Mouse (Mus musculus) limb, embryonic 15.5 days (tissue): ENCODE measurements around the gene Hk3. TPM values are rescaled to one million over a fixed set of nuclear protein-coding genes. Genes with fewer than 3 reads are reported as not detected.

ENCODE experiments used
- ATAC-seq: fragments of 200-750 bp; cut with Nextera tagmentation; 2 replicates; pipeline ENCODE4 v1.8.0; 2017; ENCODE audit warnings: low read depth, moderate TSS enrichment; ENCODE audit not compliant: insufficient number of reproducible peaks, low FRiP score, low TSS enrichment
- H3K27ac ChIP-seq: fragments of 300-500 bp; sonication (generic); 2 replicates; pipeline ENCODE4 v1.5.1; 2015; ENCODE audit warnings: moderate library complexity, mild to moderate bottlenecking, inconsistent platforms
- H3K27me3 ChIP-seq: fragments of 300-500 bp; sonication (generic); 2 replicates; pipeline ENCODE4 v1.6.1; 2015; ENCODE audit warnings: inconsistent platforms
- H3K36me3 ChIP-seq: fragments of 300-500 bp; sonication (generic); 2 replicates; pipeline ENCODE4 v1.6.1; 2015; ENCODE audit warnings: inconsistent platforms
- H3K4me1 ChIP-seq: fragments of 300-500 bp; sonication (generic); 2 replicates; pipeline ENCODE4 v1.6.1; 2015; ENCODE audit warnings: inconsistent platforms
- H3K4me2 ChIP-seq: fragments of 300-500 bp; sonication (generic); 2 replicates; pipeline ENCODE4 v1.6.1; 2015; ENCODE audit warnings: mild to moderate bottlenecking, inconsistent platforms
- H3K4me3 ChIP-seq: fragments of 300-500 bp; sonication (generic); 2 replicates; pipeline ENCODE4 v1.5.1; 2015; ENCODE audit warnings: mild to moderate bottlenecking, inconsistent platforms
- H3K9ac ChIP-seq: fragments of 300-500 bp; sonication (generic); 2 replicates; pipeline ENCODE4 v1.6.1; 2015; ENCODE audit warnings: inconsistent platforms
- H3K9me3 ChIP-seq: fragments of 300-500 bp; sonication (generic); 2 replicates; pipeline ENCODE4 v1.6.1; 2016; ENCODE audit warnings: inconsistent platforms
- WGBS: fragments of 180-500 bp; shearing (Covaris S2); methylation state at CpG from one replicate; pipeline ENCODE4 v1.1.7; 2015; 5-methylcytosine and 5-hydroxymethylcytosine counted together
- polyA plus RNA-seq: library from polyadenylated mRNA; unstranded; fragments of >200 nt; fragmentation: Nextera tagmentation; extraction: Ambion mirVana; gene quantifications from 2 replicates; pipeline ENCODE4 v1.2.1, GENCODE M21; 2015

Hk3 gene
- polyA plus RNA-seq, 1 experiment from 2014 or later = 1.5 TPM

DNA sequence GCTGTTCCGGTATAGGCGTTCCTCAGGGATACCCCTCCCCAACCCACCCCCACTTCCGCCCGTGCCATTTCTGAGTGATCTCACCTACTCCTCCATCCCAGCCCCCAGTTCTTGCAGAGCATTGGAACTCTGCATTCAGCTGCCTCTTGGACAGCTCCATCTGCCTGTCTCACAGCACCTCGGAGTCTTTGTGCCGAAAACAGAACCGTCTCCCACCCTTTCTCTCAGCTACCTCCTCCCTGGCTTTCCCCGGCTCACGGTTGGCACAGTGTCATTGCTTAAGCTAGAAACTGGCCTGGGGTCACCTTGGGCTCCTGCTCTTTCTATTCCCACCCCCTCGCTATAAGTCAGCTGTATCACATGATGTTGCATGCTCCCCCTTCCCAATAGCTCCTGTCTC lies 20.8 kb downstream of the Hk3 start:
- no peak for ATAC-seq

DNA sequence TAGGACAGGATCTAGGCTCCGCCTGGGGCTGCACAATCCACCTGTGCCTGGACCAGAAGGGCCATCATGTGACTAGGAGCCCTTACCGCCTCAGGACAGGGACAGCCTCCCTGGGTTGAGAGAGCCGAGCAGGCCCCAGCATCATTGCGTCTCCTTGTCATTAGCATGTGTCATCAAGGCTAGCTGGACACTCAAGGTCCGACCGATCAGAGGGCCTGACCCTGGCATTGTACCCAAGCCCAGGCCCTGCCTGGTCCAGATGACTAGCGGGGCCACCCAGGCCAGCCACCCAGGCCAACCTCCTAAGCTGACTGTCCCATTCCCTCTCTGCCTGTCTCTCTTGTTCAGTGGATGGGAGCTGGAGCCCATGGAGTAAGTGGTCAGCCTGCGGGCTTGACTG lies 23.6 kb downstream of the Hk3 start:
- Histone ChIP-seq H3K4me3 (no peak overlapping the region), H3K36me3 (no peaks in the 10 kb centered on the region), H3K27me3 (peaks cover 10% of the 10 kb centered on the region), H3K9me3 (no peaks in the 10 kb centered on the region), H3K4me1 (no peaks in the 10 kb centered on the region), H3K9ac (no peak overlapping the region), H3K4me2 (no peak overlapping the region), H3K27ac (no peak overlapping the region)
- no peak for ATAC-seq
- WGBS = 93% methylated on average over 8 of the region's 8 CpGs

More for the DNA sequence above, 20.8 kb downstream of the Hk3 start:
- H3K27ac ChIP-seq = no peak overlapping the region
- no peaks in the 10 kb centered on the region for H3K9me3 ChIP-seq
- 74% methylated on average over 10 of the region's 10 CpGs for WGBS
- H3K4me2 ChIP-seq = no peak overlapping the region
- no peaks in the 10 kb centered on the region for H3K4me1 ChIP-seq
- H3K4me3 ChIP-seq = no peak overlapping the region
- H3K36me3 ChIP-seq = no peaks in the 10 kb centered on the region
- no peak overlapping the region for H3K9ac ChIP-seq
- no peaks in the 10 kb centered on the region; the same call in 1 of the 2 replicates for H3K27me3 ChIP-seq

DNA sequence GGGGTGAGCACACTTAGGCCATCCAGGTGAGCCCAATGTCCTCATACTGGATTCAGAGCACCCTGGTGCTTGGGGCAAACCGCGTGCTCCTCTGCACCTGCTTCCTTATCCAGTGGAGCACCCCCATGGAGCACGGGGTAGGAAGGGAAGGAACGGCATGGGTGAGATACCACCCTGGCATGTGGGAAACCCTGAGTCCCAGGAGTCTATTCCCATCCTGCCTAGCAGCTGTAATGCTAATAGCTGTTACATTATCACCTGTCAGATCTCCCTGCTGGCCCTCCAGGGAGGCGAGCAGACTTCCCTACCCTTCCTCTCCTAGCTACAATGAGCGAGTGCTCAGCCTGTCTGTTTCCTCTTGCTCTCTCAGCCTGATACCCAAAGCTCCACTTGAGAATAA lies 26.0 kb downstream of the Hk3 start:
- H3K4me1 ChIP-seq = no peaks in the 10 kb centered on the region
- no peak overlapping the region for H3K4me2 ChIP-seq
- H3K27ac ChIP-seq = no peak overlapping the region
- WGBS = 56% methylated on average over 6 of the region's 6 CpGs
- peaks cover 14% of the 10 kb centered on the region for H3K27me3 ChIP-seq
- ATAC-seq = no peak
- no peaks in the 10 kb centered on the region for H3K36me3 ChIP-seq
- H3K9me3 ChIP-seq = no peaks in the 10 kb centered on the region
- H3K9ac ChIP-seq = no peak overlapping the region
- no peak overlapping the region for H3K4me3 ChIP-seq

DNA sequence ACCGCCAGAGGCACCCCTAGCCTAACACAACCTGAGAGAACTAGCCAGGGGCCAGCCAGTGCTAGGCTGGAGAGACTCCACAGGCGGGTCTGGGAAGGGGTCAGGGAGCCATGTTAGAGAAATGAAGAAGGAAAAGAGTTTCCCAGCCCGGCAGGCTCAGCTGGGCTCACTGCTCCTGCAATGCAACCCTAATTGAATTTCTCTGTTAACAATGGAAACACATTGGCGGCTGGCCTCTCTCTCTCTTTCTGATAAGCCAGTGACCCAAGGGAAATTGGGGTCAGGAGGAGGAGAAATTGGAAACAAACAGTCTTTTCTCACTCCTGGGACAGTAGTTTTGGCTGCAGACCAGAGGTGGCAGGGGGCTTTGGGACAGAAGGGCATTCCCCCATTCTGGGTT lies 26.6 kb downstream of the Hk3 start:
- WGBS = 29% methylated on average over 4 of the region's 4 CpGs
- Histone ChIP-seq H3K4me1 (no peaks in the 10 kb centered on the region), H3K27ac (no peak overlapping the region), H3K36me3 (no peaks in the 10 kb centered on the region), H3K9me3 (no peaks in the 10 kb centered on the region), H3K4me2 (no peak overlapping the region), H3K27me3 (peaks cover 14% of the 10 kb centered on the region), H3K4me3 (no peak overlapping the region), H3K9ac (no peak overlapping the region)
- no peak for ATAC-seq

DNA sequence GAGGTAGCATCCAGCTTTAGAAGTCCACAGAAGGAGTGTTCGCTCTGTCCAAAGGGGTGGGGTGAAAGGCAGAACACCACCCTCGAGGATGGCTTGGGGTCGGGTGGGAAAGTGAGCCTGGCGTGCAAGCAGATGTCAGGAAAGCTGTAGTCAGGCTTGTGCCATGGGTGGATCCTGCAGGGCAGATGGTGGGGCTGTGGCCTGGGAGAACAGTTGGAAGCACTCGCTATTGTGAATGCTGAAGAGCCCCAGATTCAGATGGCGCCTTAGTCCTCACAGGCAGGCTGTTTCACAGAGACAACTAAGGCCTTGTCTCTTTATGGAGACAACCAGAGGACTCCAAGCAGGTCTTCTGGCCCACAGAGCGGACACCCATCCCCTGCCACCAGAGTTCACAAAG lies 29.0 kb downstream of the Hk3 start:
- Histone ChIP-seq H3K4me2 (no peak overlapping the region), H3K36me3 (no peaks in the 10 kb centered on the region), H3K27me3 (peaks cover 14% of the 10 kb centered on the region), H3K9ac (no peak overlapping the region), H3K27ac (no peak overlapping the region), H3K9me3 (no peaks in the 10 kb centered on the region), H3K4me3 (no peak overlapping the region), H3K4me1 (0 out of 2 replicates have a peak, but pooled peaks cover 2% of the 10 kb centered on the region)
- no peak for ATAC-seq
- WGBS = 82% methylated on average over 7 of the region's 7 CpGs

DNA sequence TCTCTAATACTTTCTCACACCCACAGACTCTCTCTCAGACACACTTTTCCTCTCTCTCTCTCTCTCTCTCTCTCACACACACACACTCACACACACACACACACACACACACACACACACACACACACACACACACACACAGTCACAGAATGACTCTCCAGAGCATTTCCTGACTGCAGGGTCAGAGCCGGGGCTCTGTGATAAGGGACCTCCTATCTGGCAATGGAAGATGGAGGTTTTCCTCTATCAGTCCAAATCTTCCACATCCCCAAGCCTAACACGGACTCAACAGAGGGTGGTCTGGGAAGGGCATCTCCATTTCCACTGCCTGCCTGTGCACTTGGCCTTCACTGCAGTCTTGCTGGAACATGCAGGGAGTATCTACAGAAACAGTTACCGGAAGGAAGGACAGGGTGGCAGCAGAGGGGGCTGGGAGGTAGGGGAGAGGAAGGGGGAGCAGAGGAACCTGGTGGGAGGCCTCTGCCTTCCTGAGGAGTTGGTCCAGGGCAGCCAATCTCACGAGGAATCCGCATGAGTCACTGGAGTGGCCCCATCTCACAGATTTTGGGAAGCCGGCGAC lies 32.9 kb downstream of the Hk3 start:
- H3K4me1 ChIP-seq = 0 out of 2 replicates have a peak, but pooled peaks cover 2% of the 10 kb centered on the region
- no peaks in the 10 kb centered on the region for H3K9me3 ChIP-seq
- H3K27ac ChIP-seq = no peak overlapping the region
- peaks cover 7% of the 10 kb centered on the region for H3K27me3 ChIP-seq
- no peak overlapping the region for H3K4me3 ChIP-seq
- ATAC-seq = no peak
- no peak overlapping the region for H3K9ac ChIP-seq
- H3K36me3 ChIP-seq = no peaks in the 10 kb centered on the region
- no peak overlapping the region for H3K4me2 ChIP-seq
- 47% methylated on average over 7 of the region's 7 CpGs for WGBS

DNA sequence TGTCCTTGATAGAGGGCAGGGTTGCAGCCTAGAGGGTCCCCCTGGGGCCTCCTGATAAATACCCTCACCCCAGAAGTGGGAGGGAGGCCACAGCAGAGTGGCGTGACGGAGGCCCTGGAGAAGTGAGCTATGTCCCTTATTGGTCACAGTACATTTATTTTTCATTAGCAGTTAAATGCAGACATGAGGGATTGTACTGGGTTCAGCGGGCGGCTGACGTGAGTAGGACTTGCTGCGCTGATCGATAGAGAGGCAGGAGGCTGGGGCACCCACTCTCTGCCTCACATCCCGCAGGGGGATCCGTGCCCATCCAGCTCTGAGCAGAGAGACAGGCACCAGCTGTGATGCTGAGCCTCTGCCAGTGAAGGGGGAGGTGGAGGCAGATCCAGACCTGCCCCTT lies 33.8 kb downstream of the Hk3 start:
- Histone ChIP-seq H3K36me3 (no peaks in the 10 kb centered on the region), H3K4me2 (no peak overlapping the region), H3K9ac (no peak overlapping the region), H3K27ac (no peak overlapping the region), H3K4me3 (no peak overlapping the region), H3K9me3 (no peaks in the 10 kb centered on the region), H3K4me1 (0 out of 2 replicates have a peak, but pooled peaks cover 2% of the 10 kb centered on the region), H3K27me3 (peaks cover 4% of the 10 kb centered on the region; the same call in 1 of the 2 replicates)
- WGBS = 70% methylated on average over 9 of the region's 9 CpGs
- no peak for ATAC-seq

DNA sequence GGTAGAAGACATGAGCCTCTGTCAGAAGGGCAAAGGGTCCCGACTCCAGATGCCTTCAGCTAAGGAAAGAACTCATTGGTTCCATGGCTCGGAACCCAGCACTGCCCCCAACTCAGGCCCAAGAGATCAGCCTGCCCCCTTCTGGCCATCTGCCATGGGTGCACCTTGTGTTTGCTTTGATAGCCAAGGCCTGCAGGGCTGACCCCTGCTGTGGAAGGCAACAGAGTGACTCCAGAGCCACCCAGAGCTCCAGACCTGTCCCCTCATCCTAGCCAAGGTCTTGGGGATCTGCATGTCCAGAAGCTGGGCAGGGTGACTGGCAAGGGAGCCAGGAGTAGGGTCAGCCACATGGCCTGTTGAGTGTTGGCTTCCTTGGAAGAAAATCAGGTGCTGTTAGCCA lies 37.6 kb downstream of the Hk3 start:
- WGBS = 42% methylated on average over 2 of the region's 2 CpGs
- no peak overlapping the region for H3K4me3 ChIP-seq
- H3K4me1 ChIP-seq = 0 out of 2 replicates have a peak, but pooled peaks cover 5% of the 10 kb centered on the region
- H3K36me3 ChIP-seq = no peaks in the 10 kb centered on the region
- no peaks in the 10 kb centered on the region for H3K9me3 ChIP-seq
- H3K27me3 ChIP-seq = peaks cover 16% of the 10 kb centered on the region; the same call in 1 of the 2 replicates
- H3K27ac ChIP-seq = no peak overlapping the region
- no peak overlapping the region for H3K9ac ChIP-seq
- ATAC-seq = no peak
- H3K4me2 ChIP-seq = no peak overlapping the region

DNA sequence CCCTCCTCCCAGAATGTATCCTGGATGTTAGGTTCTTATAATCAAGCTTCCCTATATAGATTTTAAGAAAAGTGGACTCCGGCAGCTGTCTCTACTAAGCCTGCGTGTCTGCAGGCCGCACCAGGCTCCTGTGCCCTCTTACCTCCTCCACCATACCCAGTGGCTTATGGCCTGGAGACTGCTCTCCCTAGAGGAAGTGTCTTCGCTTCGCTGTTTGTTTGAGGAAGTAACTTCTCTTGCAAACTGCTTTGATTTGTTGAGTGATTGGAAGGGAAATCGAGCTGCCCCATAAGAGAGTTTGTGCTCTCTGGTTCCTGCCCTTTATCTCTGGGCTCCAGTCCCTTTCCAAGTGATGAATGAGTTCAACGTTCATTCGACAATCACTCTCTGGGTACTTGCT lies 38.2 kb downstream of the Hk3 start:
- WGBS = 79% methylated on average over 8 of the region's 8 CpGs
- Histone ChIP-seq H3K4me3 (no peak overlapping the region), H3K27me3 (peaks cover 19% of the 10 kb centered on the region; the same call in 1 of the 2 replicates), H3K27ac (no peak overlapping the region), H3K9me3 (no peaks in the 10 kb centered on the region), H3K4me1 (0 out of 2 replicates have a peak, but pooled peaks cover 2% of the 10 kb centered on the region), H3K4me2 (no peak overlapping the region), H3K9ac (no peak overlapping the region), H3K36me3 (no peaks in the 10 kb centered on the region)
- ATAC-seq = no peak

DNA sequence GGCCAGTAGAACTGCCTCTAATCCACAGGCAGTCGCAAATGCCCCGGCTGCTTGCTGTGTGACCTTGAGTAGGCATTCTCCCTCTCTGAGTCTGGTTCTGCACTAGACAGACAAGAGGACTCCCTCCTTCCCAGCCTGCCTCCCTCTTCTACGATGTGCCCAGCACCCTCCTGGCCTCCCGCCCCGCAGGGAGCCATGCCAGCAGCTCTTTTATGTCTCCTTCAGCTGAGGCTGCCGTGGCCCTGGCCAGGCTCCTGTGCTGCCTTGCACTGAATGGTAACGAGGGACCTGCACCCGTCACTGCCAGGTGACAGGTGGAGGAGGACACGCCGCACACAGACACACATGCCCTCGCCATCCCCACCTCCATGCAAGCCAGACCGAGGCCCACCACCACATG lies 40.2 kb downstream of the Hk3 start:
- Histone ChIP-seq H3K4me3 (no peak overlapping the region), H3K27ac (no peak overlapping the region), H3K9ac (no peak overlapping the region), H3K9me3 (no peaks in the 10 kb centered on the region), H3K27me3 (peaks cover 19% of the 10 kb centered on the region; the same call in 1 of the 2 replicates), H3K4me1 (0 out of 2 replicates have a peak, but pooled peaks cover 2% of the 10 kb centered on the region), H3K4me2 (no peak overlapping the region), H3K36me3 (no peaks in the 10 kb centered on the region)
- 54% methylated on average over 12 of the region's 12 CpGs for WGBS
- no peak for ATAC-seq

DNA sequence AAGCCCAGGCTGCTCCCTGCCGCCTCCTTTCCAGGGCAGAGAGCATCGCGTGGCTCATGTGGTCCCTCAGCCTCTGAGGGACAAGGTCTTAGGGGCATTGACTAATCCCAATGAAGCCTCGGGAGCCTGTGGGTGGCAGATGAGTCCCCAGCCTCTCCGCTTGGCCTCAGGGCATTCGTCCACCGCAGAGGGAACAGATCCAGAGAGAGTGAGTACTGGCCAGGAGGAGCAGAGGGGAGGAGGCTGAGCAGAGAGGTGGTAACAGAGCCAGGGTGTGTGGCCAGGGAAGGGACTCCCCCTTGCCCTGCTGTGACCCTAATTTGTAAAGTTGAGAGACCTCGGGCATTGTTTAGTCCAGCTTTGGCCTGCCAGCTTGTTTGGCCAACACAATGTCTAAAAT lies 42.4 kb downstream of the Hk3 start:
- no peaks in the 10 kb centered on the region for H3K36me3 ChIP-seq
- peaks cover 22% of the 10 kb centered on the region; the same call in 1 of the 2 replicates for H3K27me3 ChIP-seq
- ATAC-seq = no peak
- H3K4me2 ChIP-seq = no peak overlapping the region
- H3K27ac ChIP-seq = no peak overlapping the region
- WGBS = 55% methylated on average over 8 of the region's 8 CpGs
- no peaks in the 10 kb centered on the region for H3K9me3 ChIP-seq
- no peak overlapping the region for H3K4me3 ChIP-seq
- no peak overlapping the region for H3K9ac ChIP-seq
- 0 out of 2 replicates have a peak, but pooled peaks cover 2% of the 10 kb centered on the region for H3K4me1 ChIP-seq

DNA sequence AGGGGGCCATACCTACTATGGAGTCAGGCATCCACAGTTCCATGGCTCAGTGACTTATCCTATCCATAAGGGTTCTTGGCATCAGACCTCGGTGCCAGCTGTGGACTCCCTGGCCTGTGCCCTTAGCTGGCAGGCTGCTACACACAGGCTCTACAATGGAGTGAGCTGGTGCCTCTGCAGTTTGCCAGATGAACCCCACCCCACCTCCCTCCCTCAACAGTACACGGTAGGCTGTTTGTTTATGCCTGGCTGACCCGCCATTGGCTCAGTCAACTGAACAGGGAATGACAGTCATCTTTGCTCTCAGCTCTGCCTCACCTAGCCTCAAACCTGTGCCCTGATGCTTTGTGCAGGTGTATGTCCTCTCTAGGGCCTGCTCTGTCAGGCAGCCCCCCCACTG lies 45.6 kb downstream of the Hk3 start:
- no peak overlapping the region for H3K27ac ChIP-seq
- H3K36me3 ChIP-seq = no peaks in the 10 kb centered on the region
- WGBS = 58% methylated on average over 3 of the region's 3 CpGs
- ATAC-seq = no peak
- no peak overlapping the region for H3K9ac ChIP-seq
- H3K9me3 ChIP-seq = no peaks in the 10 kb centered on the region
- H3K4me3 ChIP-seq = no peak overlapping the region
- H3K27me3 ChIP-seq = peaks cover 25% of the 10 kb centered on the region; the same call in 1 of the 2 replicates
- H3K4me1 ChIP-seq = no peaks in the 10 kb centered on the region
- no peak overlapping the region for H3K4me2 ChIP-seq
